Mouse (Mus musculus): ENCODE measurements around the gene Fstl4.

The Fstl4 gene

GRCm38 (mm10) chr11:52764461-52764893, at the start of gene Fstl4:
TSS of gene Fstl4 (plus strand) at chr11:52764634.
- DNase-seq = peak; percentile 83

GRCm38 (mm10) chr11:52718570-52718969, 45.9 kb upstream of the Fstl4 start:
- DNase-seq = no peak

DNA sequence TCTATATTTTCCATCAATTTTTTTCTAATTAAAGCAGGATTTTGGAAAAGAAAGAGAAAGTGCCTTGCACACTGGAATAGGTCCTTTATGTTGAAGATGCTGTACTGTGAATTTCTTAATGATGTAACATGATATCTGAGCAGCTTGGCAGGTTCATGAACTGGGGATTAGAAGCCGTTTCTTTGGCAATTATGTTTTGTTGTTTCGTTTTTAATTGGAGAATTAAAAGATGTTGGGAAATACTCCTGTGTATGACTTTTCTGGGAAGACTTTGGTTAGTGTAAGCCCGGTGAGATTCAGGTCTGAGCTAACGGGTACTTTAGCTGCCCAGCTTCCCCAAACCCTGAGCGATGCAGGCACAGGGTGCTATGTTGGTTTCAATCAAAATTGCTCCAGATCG, 43.3 kb upstream of the Fstl4 start:
- no peak for DNase-seq

DNA sequence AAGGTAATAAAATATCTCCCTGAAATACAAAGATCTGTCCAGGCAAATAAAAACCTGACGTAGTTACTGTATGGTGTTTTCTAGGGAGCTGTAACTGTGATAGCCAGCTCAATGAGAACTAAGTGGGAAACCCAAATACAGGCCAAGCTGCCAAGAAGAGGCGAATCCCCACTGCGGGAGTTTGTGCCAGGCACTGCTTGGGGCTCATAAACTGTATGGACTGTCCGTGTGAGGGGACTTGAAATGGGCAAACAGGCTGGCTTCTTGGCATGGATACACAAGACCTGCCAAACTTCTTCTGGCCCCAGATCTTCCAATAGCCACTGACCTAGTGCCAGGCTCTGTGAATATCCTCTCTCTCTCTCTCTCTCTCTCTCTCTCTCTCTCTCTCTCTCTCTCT, 41.7 kb upstream of the Fstl4 start:
- DNase-seq = no peak

DNA sequence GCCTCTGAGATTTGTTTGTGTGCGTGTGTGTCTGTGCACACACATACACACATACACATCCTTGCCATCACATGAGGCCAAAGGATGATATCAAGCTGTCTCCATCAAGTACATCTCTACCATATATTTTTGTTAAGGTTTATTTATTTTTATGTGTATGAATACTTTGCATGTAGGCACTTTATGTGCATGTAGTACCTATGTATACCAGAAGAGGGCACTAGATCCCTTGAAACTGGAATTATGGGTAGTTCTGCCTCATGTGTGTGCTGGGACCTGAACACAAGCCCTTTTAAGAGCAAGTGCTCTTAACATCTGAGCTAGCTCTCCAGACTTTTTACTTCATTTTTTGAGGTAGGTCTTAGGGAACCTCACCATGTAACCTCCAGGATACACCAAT, 38.4 kb upstream of the Fstl4 start:
- DNase-seq = no peak

GRCm38 (mm10) chr11:52728479-52728878, 36.0 kb upstream of the Fstl4 start:
- DNase-seq = no peak

- DNase-seq = no peak
These were observed 34.5 kb upstream of the Fstl4 start for GRCm38 (mm10) chr11:52729890-52730289.

DNA sequence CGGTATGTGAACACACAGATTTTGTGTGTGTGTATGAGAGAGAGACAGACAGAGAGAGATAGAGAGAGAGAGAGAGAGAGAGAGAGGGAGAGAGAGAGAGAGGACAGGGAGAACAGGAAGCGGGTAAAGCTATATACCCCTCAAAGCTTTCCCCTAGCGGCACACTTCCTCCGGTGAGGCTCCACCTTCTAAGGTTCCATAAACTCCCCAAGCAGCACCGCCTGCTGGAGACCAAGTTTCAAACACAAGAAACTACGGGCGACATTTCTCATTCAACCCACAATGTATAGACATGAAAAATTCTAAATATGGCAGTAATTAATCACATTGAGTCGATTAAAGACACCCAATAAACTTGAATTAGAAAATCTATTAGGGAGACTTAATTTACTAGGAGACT, 32.5 kb upstream of the Fstl4 start:
- DNase-seq = peak; percentile 26

DNA sequence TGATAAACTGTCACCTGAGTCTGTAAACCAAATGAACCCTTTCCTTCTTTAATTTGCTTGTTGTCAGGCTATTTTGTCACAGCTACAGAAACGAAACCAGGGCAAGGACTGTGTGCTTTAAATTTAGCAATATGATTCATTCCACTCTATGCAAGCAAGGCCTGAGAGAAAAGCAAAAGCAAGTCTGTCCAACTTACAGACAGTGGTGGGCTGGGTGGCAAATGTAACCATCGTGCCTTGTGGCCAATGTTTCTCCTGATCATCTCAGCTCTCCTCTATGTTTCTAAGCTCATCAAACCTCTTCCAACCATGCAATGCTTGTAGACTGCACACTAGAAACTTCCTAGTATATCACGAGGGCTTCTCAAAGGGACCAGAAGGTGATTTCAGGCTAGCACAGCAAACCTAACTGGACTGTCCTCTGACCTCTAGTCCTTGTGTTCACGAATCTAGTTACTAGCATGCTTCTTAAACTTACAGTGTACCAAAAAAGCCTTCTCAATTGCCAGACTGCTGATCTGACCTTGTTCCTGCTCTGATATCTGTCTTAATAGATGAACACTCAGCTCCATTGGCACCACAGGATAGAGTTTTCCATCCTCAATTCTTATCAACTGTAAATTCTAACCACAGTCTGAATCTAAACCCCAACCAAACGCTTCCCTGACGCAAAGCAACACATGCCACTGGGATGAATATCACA, 29.8 kb upstream of the Fstl4 start:
- DNase-seq = no peak

DNA sequence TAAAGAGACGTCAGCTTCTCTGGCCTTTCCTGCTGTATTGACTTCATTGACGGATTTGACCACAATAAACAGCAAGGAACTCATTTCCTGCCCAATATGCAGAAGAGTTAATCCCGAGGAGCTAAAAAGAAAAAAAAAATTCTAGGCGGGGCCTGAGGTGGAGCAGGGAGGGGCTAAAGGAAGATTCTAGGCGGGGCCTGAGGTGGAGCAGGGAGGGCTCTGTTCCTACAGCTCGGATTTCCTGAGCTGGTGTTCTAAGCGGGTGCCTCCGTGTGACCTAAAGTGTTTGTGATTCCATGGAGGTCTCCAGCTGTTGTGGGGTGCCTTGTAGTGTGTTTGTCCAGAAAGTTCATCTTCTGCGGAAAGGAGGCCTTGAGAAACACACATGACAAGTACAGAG, 25.2 kb upstream of the Fstl4 start:
- no peak for DNase-seq

- no peak for DNase-seq
These were observed 24.0 kb upstream of the Fstl4 start for GRCm38 (mm10) chr11:52740466-52740865.

DNA sequence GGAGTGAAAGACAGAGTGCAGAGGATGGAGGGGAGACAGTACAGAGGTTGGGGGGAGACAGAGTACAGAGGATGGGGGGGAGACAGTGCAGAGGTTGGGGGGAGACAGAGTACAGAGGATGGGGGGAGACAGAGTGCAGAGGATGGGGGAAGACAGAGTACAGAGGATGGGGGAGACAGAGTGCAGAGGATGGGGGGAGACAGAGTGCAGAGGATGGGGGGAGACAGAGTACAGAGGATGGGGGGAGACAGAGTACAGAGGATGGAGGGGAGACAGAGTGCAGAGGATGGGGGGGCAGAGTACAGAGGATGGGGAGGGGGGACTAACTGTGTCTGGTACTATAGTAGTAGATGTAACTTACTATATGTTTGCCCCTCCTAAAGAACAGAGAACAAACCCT, 20.5 kb upstream of the Fstl4 start:
- no peak for DNase-seq

GRCm38 (mm10) chr11:52744593-52745450, 19.6 kb upstream of the Fstl4 start:
- DNase-seq = no peak

DNA sequence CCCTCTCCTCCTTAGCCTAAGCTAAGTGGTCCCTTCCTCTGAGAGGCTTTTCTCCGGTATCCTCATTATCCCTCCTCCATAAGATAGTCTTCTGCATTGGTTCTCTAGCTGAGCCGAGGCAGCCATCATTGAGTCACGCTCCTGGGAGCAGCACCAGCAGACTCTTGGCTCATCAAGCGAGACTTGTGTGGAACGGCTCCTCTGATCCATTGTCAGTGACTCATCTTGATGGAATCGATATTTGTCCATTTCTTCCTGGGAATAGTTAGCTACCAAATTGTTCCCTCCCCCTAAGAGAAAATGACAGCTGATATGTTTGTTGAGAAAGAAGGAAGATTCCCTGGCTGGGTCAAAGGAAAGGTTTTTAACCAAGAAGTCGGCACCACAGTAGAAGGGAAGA, 17.2 kb upstream of the Fstl4 start:
- DNase-seq = no peak

- no peak for DNase-seq
These were observed 16.5 kb upstream of the Fstl4 start for GRCm38 (mm10) chr11:52747766-52748456.

GRCm38 (mm10) chr11:52749988-52750387, 14.4 kb upstream of the Fstl4 start:
- no peak for DNase-seq

DNA sequence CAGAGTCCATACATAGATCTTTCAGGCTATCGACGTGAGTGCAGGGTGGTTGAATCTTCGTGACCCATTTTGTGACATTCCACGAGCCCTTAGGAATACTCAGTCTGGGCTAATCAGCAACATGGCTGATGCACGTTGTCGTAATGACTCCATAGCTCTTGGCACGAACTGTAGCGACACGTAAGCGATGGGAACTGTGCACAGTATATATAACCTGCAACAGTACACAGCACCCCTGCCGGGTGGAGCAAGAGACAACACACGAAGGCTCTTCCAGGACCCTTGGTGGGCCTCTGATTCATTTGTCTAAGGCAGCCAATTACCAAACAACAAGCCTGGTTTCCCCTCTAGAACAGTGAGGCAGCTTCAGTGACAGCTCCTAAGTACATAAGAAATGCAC, 11.9 kb upstream of the Fstl4 start:
- no peak for DNase-seq

DNA sequence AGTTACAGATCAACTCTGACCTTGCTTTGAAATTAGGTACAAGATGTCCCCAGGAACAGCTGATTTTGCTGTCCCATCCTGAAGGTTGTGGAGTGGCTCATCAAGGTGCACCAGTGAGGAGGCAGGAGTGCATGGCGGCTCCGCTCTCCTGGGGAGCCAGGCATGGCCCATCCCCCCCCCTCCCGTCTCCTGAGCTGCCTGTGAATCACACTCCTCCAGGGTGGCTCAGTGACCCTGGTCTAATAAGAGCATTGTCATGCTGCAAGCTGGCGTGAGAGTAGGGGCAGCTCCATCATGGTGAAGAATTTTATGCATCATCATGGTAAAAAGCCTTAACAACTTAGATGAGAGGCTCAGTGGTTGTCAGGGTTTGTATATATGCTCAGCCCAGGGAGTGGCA, 11.2 kb upstream of the Fstl4 start:
- no peak for DNase-seq

GRCm38 (mm10) chr11:52761800-52762199, 2.6 kb upstream of the Fstl4 start:
- DNase-seq = peak; percentile 24

- DNase-seq = peak; percentile 22
These were observed 652 bp downstream of the Fstl4 start for GRCm38 (mm10) chr11:52764894-52765677.

- DNase-seq = peak; percentile 58
These were observed 1.3 kb downstream of the Fstl4 start for GRCm38 (mm10) chr11:52765678-52766254.

- DNase-seq = no peak
These were observed 3.5 kb downstream of the Fstl4 start for GRCm38 (mm10) chr11:52767921-52768320.
